Mouse (Mus musculus) CH12.LX (cell line): ENCODE results near the gene Msn. TPM values are rescaled to one million over a fixed set of nuclear protein-coding genes. Genes with fewer than 3 reads are reported as not detected.

Source experiments
- DNase-seq: peaks from one replicate; pipeline ENCODE4 v3.0.0-alpha.2; 2013; ENCODE audit errors: extremely low read depth
- H3K27ac ChIP-seq: 2 replicates; pipeline ENCODE4 v1.5.1; 2012; ENCODE audit warnings: low read depth, mild to moderate bottlenecking, control low read depth, moderate library complexity; ENCODE audit not compliant: insufficient read depth
- H3K27me3 ChIP-seq: replicated peaks from 2 replicates; pipeline ENCODE3; 2012; ENCODE audit warnings: inconsistent platforms
- H3K36me3 ChIP-seq, 2 experiments: replicated peaks in 1 of 2; 2 replicates each; pipeline versions ENCODE3 to v1.6.1; 2012; ENCODE audit warnings: inconsistent platforms in 1 of 2, low read length in 1 of 2, mild to moderate bottlenecking in 1 of 2, mixed read lengths in 1 of 2, moderate library complexity in 1 of 2; ENCODE audit not compliant: control insufficient read depth in 1 of 2, insufficient read depth in 1 of 2
- H3K4me1 ChIP-seq, 2 experiments: 2 replicates each; pipeline ENCODE4 v1.6.1; 2012; ENCODE audit warnings: inconsistent platforms in 1 of 2, moderate library complexity in 1 of 2; ENCODE audit not compliant: insufficient read depth in 2 of 2, control insufficient read depth in 1 of 2
- H3K4me2 ChIP-seq: 2 replicates; pipeline ENCODE4 v1.6.1; 2012; ENCODE audit warnings: low read depth, mild to moderate bottlenecking, control low read depth; ENCODE audit not compliant: poor library complexity, insufficient read depth, severe bottlenecking
- H3K4me3 ChIP-seq, 3 experiments: fragments of 150-350 bp in 1 of 3; sonication (generic) in 1 of 3; replicated peaks in 1 of 3; 2 replicates each; pipeline versions ENCODE3 to v1.5.1; 2011 to 2012; ENCODE audit warnings: low read depth in 2 of 3, low read length in 2 of 3, mild to moderate bottlenecking in 2 of 3, moderate library complexity in 2 of 3, control low read depth in 1 of 3, improper control_type of control experiment in 1 of 3, inconsistent platforms in 1 of 3, mixed read lengths in 1 of 3; ENCODE audit not compliant: poor library complexity in 1 of 3
- H3K79me2 ChIP-seq: replicated peaks from 2 replicates; pipeline ENCODE4 v1.6.1; 2012; ENCODE audit warnings: mild to moderate bottlenecking, moderate library complexity; ENCODE audit not compliant: control insufficient read depth, poor library complexity, insufficient read depth, severe bottlenecking; ENCODE audit errors: extremely low read depth
- H3K9ac ChIP-seq: 2 replicates; pipeline ENCODE4 v1.6.1; 2012; ENCODE audit warnings: low read depth, mild to moderate bottlenecking, control low read depth, moderate library complexity; ENCODE audit not compliant: insufficient read depth
- H3K9me3 ChIP-seq: replicated peaks from 2 replicates; pipeline ENCODE3; 2012; ENCODE audit warnings: low read length, inconsistent platforms, mixed read lengths
- BHLHE40 ChIP-seq: IDR thresholded peaks from 2 replicates; pipeline ENCODE4 v1.6.1; 2011; ENCODE audit warnings: mild to moderate bottlenecking, low read depth, low read length, improper control_type of control experiment
- CTCF ChIP-seq, 2 experiments: IDR thresholded peaks in 1 of 2; conservative IDR thresholded peaks in 1 of 2; 2 replicates each; pipeline ENCODE4 v1.5.1; 2011 to 2012; ENCODE audit warnings: low read depth in 2 of 2, low read length in 2 of 2, improper control_type of control experiment in 1 of 2, inconsistent platforms in 1 of 2, mild to moderate bottlenecking in 1 of 2, moderate library complexity in 1 of 2
- ELF1 ChIP-seq: IDR thresholded peaks from 2 replicates; pipeline ENCODE4 v1.6.1; 2014; ENCODE audit warnings: low read depth, mild to moderate bottlenecking, inconsistent platforms, low read length, improper control_type of control experiment
- EP300 ChIP-seq: IDR thresholded peaks from 2 replicates; pipeline ENCODE4 v1.6.1; 2011; ENCODE audit warnings: low read length, improper control_type of control experiment
- ETS1 ChIP-seq: conservative IDR thresholded peaks from 2 replicates; pipeline ENCODE4 v1.6.1; 2012; ENCODE audit warnings: low read depth, mild to moderate bottlenecking, inconsistent platforms, low read length, improper control_type of control experiment, moderate library complexity
- HCFC1 ChIP-seq: IDR thresholded peaks from 2 replicates; pipeline ENCODE4 v1.6.1; 2012; ENCODE audit warnings: low read depth, mild to moderate bottlenecking, inconsistent platforms, low read length, improper control_type of control experiment
- JUND ChIP-seq: conservative IDR thresholded peaks from 2 replicates; pipeline ENCODE4 v1.6.1; 2011; ENCODE audit warnings: low read depth, low read length, improper control_type of control experiment
- KAT2A ChIP-seq: IDR thresholded peaks from 2 replicates; pipeline ENCODE4 v1.6.1; 2012; ENCODE audit warnings: low read length, improper control_type of control experiment, inconsistent platforms; ENCODE audit not compliant: insufficient replicate concordance
- MAX ChIP-seq: IDR thresholded peaks from 2 replicates; pipeline ENCODE4 v1.6.1; 2011; ENCODE audit warnings: low read length, improper control_type of control experiment
- MEF2A ChIP-seq: IDR thresholded peaks from 2 replicates; pipeline ENCODE4 v1.6.1; 2014; ENCODE audit warnings: low read depth, mild to moderate bottlenecking, inconsistent platforms, low read length, improper control_type of control experiment, borderline replicate concordance
- MYC ChIP-seq: IDR thresholded peaks from 2 replicates; pipeline ENCODE4 v1.6.1; 2011; ENCODE audit warnings: low read depth, mild to moderate bottlenecking, improper control_type of control experiment, low read length
- NELFE ChIP-seq: IDR thresholded peaks from 2 replicates; pipeline ENCODE4 v1.6.1; 2011; ENCODE audit warnings: low read depth, low read length, improper control_type of control experiment
- NRF1 ChIP-seq: IDR thresholded peaks from 2 replicates; pipeline ENCODE4 v1.6.1; 2014; ENCODE audit warnings: low read depth, mild to moderate bottlenecking, inconsistent platforms, low read length, improper control_type of control experiment, moderate library complexity
- POLR2AphosphoS2 ChIP-seq: IDR thresholded peaks from 2 replicates; pipeline ENCODE4 v1.6.1; 2011; ENCODE audit warnings: low read depth, low read length, improper control_type of control experiment
- RAD21 ChIP-seq: IDR thresholded peaks from 2 replicates; pipeline ENCODE4 v1.6.1; 2011; ENCODE audit warnings: low read depth, mild to moderate bottlenecking, low read length, improper control_type of control experiment, moderate library complexity
- RCOR1 ChIP-seq: conservative IDR thresholded peaks from 2 replicates; pipeline ENCODE4 v1.6.1; 2012; ENCODE audit warnings: low read depth, mild to moderate bottlenecking, inconsistent platforms, low read length, improper control_type of control experiment
- SIN3A ChIP-seq: IDR thresholded peaks from 2 replicates; pipeline ENCODE4 v1.6.1; 2012; ENCODE audit warnings: low read length, improper control_type of control experiment, inconsistent platforms
- TBP ChIP-seq: conservative IDR thresholded peaks from 2 replicates; pipeline ENCODE4 v1.6.1; 2011; ENCODE audit warnings: low read depth, low read length, improper control_type of control experiment
- ZKSCAN1 ChIP-seq: IDR thresholded peaks from 2 replicates; pipeline ENCODE4 v1.6.1; 2012; ENCODE audit warnings: low read depth, inconsistent platforms, low read length, improper control_type of control experiment, borderline replicate concordance
- ZMIZ1 ChIP-seq: IDR thresholded peaks from 2 replicates; pipeline ENCODE4 v1.6.1; 2012; ENCODE audit warnings: low read depth, mild to moderate bottlenecking, inconsistent platforms, low read length, improper control_type of control experiment
- ZNF384 ChIP-seq: IDR thresholded peaks from 2 replicates; pipeline ENCODE4 v1.6.1; 2012; ENCODE audit warnings: low read depth, low read length, improper control_type of control experiment, inconsistent platforms
- dilution Hi-C: fragments of 300-500 bp; cut with MboI; formaldehyde crosslinking; loops from 2 replicates; pipeline ENCODE4 v1.14.3; 2020; ENCODE audit warnings: low sequenced_read_pairs; ENCODE audit not compliant: extremely low pct_unique_long_range_greater_than_20kb, extremely low pct_ligation_motif_present
- in situ Hi-C: fragments of 300-500 bp; cut with MboI; formaldehyde crosslinking; loops from 3 replicates; pipeline ENCODE4 v1.14.3; 2019; ENCODE audit warnings: low sequenced_read_pairs, low pct_ligation_motif_present, low pct_unique_long_range_greater_than_20kb, mixed read lengths
- polyA plus RNA-seq: library from polyadenylated mRNA; unstranded; fragments of >175 nt; gene quantifications from 2 replicates; pipeline ENCODE4 v1.2.1, GENCODE M21; 2012; ENCODE audit warnings: low read depth; ENCODE audit not compliant: insufficient read length
- total RNA-seq, 2 experiments: library from RNA; depleted of rRNA; stranded (reverse); fragments of 300-350 nt in 1 of 2; fragments of >200 nt in 1 of 2; gene quantifications; 2 replicates each; pipeline ENCODE4 v1.2.3; 2012 to 2014

Msn gene
- total and polyA plus RNA-seq, 3 experiments, result 55.1 to 315 (median 56.2) TPM

GRCm38 (mm10) chrX:96115501-96115900, 19.7 kb downstream of the Msn start:
- no peak for DNase-seq
- Histone ChIP-seq H3K79me2 (peaks cover 52% of the 10 kb centered on the region), H3K4me1 (peaks cover 0 to 32% of the 10 kb centered on the region in 2 experiments; a peak in 2 of 4 replicates), H3K36me3 (peaks cover 21 to 56% of the 10 kb centered on the region in 2 experiments), H3K9me3 (peaks cover 8% of the 10 kb centered on the region), H3K9ac (no peak overlapping the region), H3K4me3 (no peak overlapping the region), H3K4me2 (no peak overlapping the region), H3K27ac (no peak overlapping the region), H3K27me3 (no peaks in the 10 kb centered on the region)
- in situ Hi-C loops, result no loop called here
- TF ChIP-seq RAD21 (no peak), BHLHE40 (no peak), POLR2AphosphoS2 (no peak), ETS1 (no peak), TBP (no peak), HCFC1 (no peak), CTCF (conservative IDR thresholded peaks at IDR 0.05 in 1 of 2, IDR thresholded peaks at IDR 0.05 in 1 of 2; ENCODE audit: low read depth in 2 of 2, low read length in 2 of 2) (no peak), JUND (no peak)
- dilution Hi-C loops, result no loop called here

- Histone ChIP-seq H3K4me2 (no peak overlapping the region), H3K9ac (no peak overlapping the region), H3K27ac (no peak overlapping the region), H3K36me3 (peaks cover 12 to 48% of the 10 kb centered on the region in 2 experiments), H3K27me3 (no peaks in the 10 kb centered on the region), H3K79me2 (peaks cover 52% of the 10 kb centered on the region), H3K9me3 (peaks cover 8% of the 10 kb centered on the region), H3K4me3 (no peak overlapping the region)
- dilution Hi-C loops, result no loop called here
- in situ Hi-C loops, result no loop called here
- DNase-seq, result no peak
- TF ChIP-seq SIN3A (no peak), NRF1 (no peak), MEF2A (no peak), KAT2A (no peak), ETS1 (no peak)
- TF ChIP-seq, all 38 proteins: peak for 0
- H3K4me1 ChIP-seq, result peaks cover 6 to 46% of the 10 kb centered on the region in 2 experiments; a peak in 3 of 4 replicates
Observed at GRCm38 (mm10) chrX:96117366-96117765, 21.5 kb downstream of the Msn start.

GRCm38 (mm10) chrX:96119997-96120396, 24.2 kb downstream of the Msn start:
- Histone ChIP-seq H3K27ac (no peak overlapping the region), H3K27me3 (no peaks in the 10 kb centered on the region)
- TF ChIP-seq ELF1, result no peak
- no peak for TF ChIP-seq MAX
- no peak for TF ChIP-seq JUND
- TF ChIP-seq CTCF (conservative IDR thresholded peaks at IDR 0.05 in 1 of 2, IDR thresholded peaks at IDR 0.05 in 1 of 2; ENCODE audit: low read depth in 2 of 2, low read length in 2 of 2), result no peak
- TF ChIP-seq TBP, result no peak
- no peak for TF ChIP-seq EP300
- TF ChIP-seq ZMIZ1, result no peak
- TF ChIP-seq ZNF384, result no peak
- TF ChIP-seq RAD21, result no peak
- TF ChIP-seq KAT2A, result no peak
- no peak for TF ChIP-seq RCOR1
- TF ChIP-seq HCFC1, result no peak
- no peak for TF ChIP-seq NELFE
- TF ChIP-seq ZKSCAN1, result no peak
- TF ChIP-seq ETS1, result no peak
- no peak for TF ChIP-seq MYC
- TF ChIP-seq MEF2A, result no peak
- TF ChIP-seq, all 38 proteins: peak for 0
- H3K4me3 ChIP-seq, result no peak overlapping the region
- peaks cover 13 to 62% of the 10 kb centered on the region in 2 experiments; a peak in 3 of 4 replicates for H3K4me1 ChIP-seq
- H3K79me2 ChIP-seq, result peaks cover 61% of the 10 kb centered on the region
- H3K9me3 ChIP-seq, result peaks cover 5% of the 10 kb centered on the region
- in situ Hi-C loops (no loop called here), dilution Hi-C loops (no loop called here)
- no peak overlapping the region for H3K9ac ChIP-seq
- peaks cover 5 to 29% of the 10 kb centered on the region in 2 experiments for H3K36me3 ChIP-seq
- H3K4me2 ChIP-seq, result no peak overlapping the region
- no peak for DNase-seq
